Mouse (Mus musculus) kidney, embryonic 15.5 days (tissue): ENCODE measurements around the gene Suclg2. TPM values are rescaled to one million over a fixed set of nuclear protein-coding genes. Genes with fewer than 3 reads are reported as not detected.

Source experiments
- ATAC-seq: fragments of 200-750 bp; cut with Nextera tagmentation; replicated peaks from 2 replicates; pipeline ENCODE4 v1.8.0; 2017; ENCODE audit warnings: moderate TSS enrichment; ENCODE audit not compliant: low FRiP score
- H3K27ac ChIP-seq: fragments of 300-500 bp; sonication (generic); 2 replicates; pipeline ENCODE4 v1.5.1; 2015; ENCODE audit warnings: mild to moderate bottlenecking, inconsistent platforms
- H3K27me3 ChIP-seq: fragments of 300-500 bp; sonication (generic); 2 replicates; pipeline ENCODE4 v1.6.1; 2015; ENCODE audit warnings: inconsistent platforms
- H3K36me3 ChIP-seq: fragments of 300-500 bp; sonication (generic); 2 replicates; pipeline ENCODE4 v1.6.1; 2015; ENCODE audit warnings: inconsistent platforms
- H3K4me1 ChIP-seq: fragments of 300-500 bp; sonication (generic); 2 replicates; pipeline ENCODE4 v1.6.1; 2015; ENCODE audit warnings: inconsistent platforms
- H3K4me2 ChIP-seq: fragments of 300-500 bp; sonication (generic); 2 replicates; pipeline ENCODE4 v1.6.1; 2015; ENCODE audit warnings: moderate library complexity, mild to moderate bottlenecking, inconsistent platforms
- H3K4me3 ChIP-seq: fragments of 300-500 bp; sonication (generic); replicated peaks from 2 replicates; pipeline ENCODE4 v1.5.1; 2015; ENCODE audit warnings: mild to moderate bottlenecking, inconsistent platforms
- H3K9ac ChIP-seq: fragments of 300-500 bp; sonication (generic); 2 replicates; pipeline ENCODE4 v1.6.1; 2015; ENCODE audit warnings: mild to moderate bottlenecking, inconsistent platforms
- H3K9me3 ChIP-seq: fragments of 300-500 bp; sonication (generic); replicated peaks from 2 replicates; pipeline ENCODE4 v1.6.1; 2016; ENCODE audit warnings: inconsistent platforms
- WGBS: fragments of 180-500 bp; shearing (Covaris S2); methylation state at CpG from one replicate; pipeline ENCODE4 v1.1.7; 2015; ENCODE audit warnings: mixed read lengths; 5-methylcytosine and 5-hydroxymethylcytosine counted together
- polyA plus RNA-seq: library from polyadenylated mRNA; unstranded; fragments of >200 nt; fragmentation: Nextera tagmentation; extraction: Ambion mirVana; gene quantifications from 2 replicates; pipeline ENCODE4 v1.2.1, GENCODE M21; 2015

Gene Suclg2
- polyA plus RNA-seq, 1 experiment from 2014 or later, result 113 TPM

- no peaks in the 10 kb centered on the region for H3K27me3 ChIP-seq
- no peak overlapping the region for H3K4me3 ChIP-seq
- H3K9ac ChIP-seq, result no peak overlapping the region
- H3K36me3 ChIP-seq, result peaks cover 11% of the 10 kb centered on the region
- no peak overlapping the region for H3K4me2 ChIP-seq
- H3K27ac ChIP-seq, result no peak overlapping the region
- 85% methylated on average over 2 of the region's 2 CpGs for WGBS
- no peaks in the 10 kb centered on the region for H3K4me1 ChIP-seq
- no peak for ATAC-seq
- no peaks in the 10 kb centered on the region for H3K9me3 ChIP-seq
Observed at GRCm38 (mm10) chr6:95491043-95491442, 227.6 kb downstream of the Suclg2 start.

- 94% methylated on average over 6 of the region's 6 CpGs for WGBS
- no peak overlapping the region for H3K4me3 ChIP-seq
- 0 out of 2 replicates have a peak, but pooled peaks cover 3% of the 10 kb centered on the region for H3K4me1 ChIP-seq
- no peak overlapping the region for H3K9ac ChIP-seq
- no peak overlapping the region for H3K4me2 ChIP-seq
- peaks cover 9% of the 10 kb centered on the region; the same call in 1 of the 2 replicates for H3K36me3 ChIP-seq
- H3K27ac ChIP-seq, result no peak overlapping the region
- no peak for ATAC-seq
- H3K27me3 ChIP-seq, result no peaks in the 10 kb centered on the region
- no peaks in the 10 kb centered on the region for H3K9me3 ChIP-seq
Observed at GRCm38 (mm10) chr6:95485791-95486190, 232.8 kb downstream of the Suclg2 start.

- Histone ChIP-seq H3K27me3 (no peaks in the 10 kb centered on the region), H3K36me3 (peaks cover 15% of the 10 kb centered on the region; the same call in 1 of the 2 replicates), H3K4me1 (0 out of 2 replicates have a peak, but pooled peaks cover 3% of the 10 kb centered on the region), H3K4me3 (no peak overlapping the region), H3K9ac (no peak overlapping the region), H3K27ac (no peak overlapping the region), H3K4me2 (no peak overlapping the region), H3K9me3 (no peaks in the 10 kb centered on the region)
- WGBS, result 53% methylated on average over 7 of the region's 7 CpGs
- ATAC-seq, result peak; percentile 89
Observed at GRCm38 (mm10) chr6:95484183-95484818, 234.3 kb downstream of the Suclg2 start.

GRCm38 (mm10) chr6:95483686-95484085 lies 234.9 kb downstream of the Suclg2 start:
- 0 out of 2 replicates have a peak, but pooled peaks cover 3% of the 10 kb centered on the region for H3K4me1 ChIP-seq
- no peak overlapping the region for H3K27ac ChIP-seq
- ATAC-seq, result no peak
- no peak overlapping the region for H3K4me2 ChIP-seq
- WGBS, result 85% methylated on average over 4 of the region's 4 CpGs
- H3K9ac ChIP-seq, result no peak overlapping the region
- H3K36me3 ChIP-seq, result peaks cover 12% of the 10 kb centered on the region; the same call in 1 of the 2 replicates
- no peaks in the 10 kb centered on the region for H3K27me3 ChIP-seq
- no peak overlapping the region for H3K4me3 ChIP-seq
- H3K9me3 ChIP-seq, result no peaks in the 10 kb centered on the region

- Histone ChIP-seq H3K9me3 (no peaks in the 10 kb centered on the region), H3K9ac (no peak overlapping the region), H3K27ac (no peak overlapping the region), H3K27me3 (no peaks in the 10 kb centered on the region), H3K4me3 (no peak overlapping the region), H3K36me3 (peaks cover 11% of the 10 kb centered on the region; the same call in 1 of the 2 replicates), H3K4me2 (no peak overlapping the region), H3K4me1 (0 out of 2 replicates have a peak, but pooled peaks cover 3% of the 10 kb centered on the region)
- 87% methylated on average over 6 of the region's 6 CpGs for WGBS
- no peak for ATAC-seq
Observed at GRCm38 (mm10) chr6:95483127-95483526, 235.5 kb downstream of the Suclg2 start.

GRCm38 (mm10) chr6:95479801-95480200 lies 238.8 kb downstream of the Suclg2 start:
- no peaks in the 10 kb centered on the region for H3K9me3 ChIP-seq
- H3K27ac ChIP-seq, result no peak overlapping the region
- H3K27me3 ChIP-seq, result no peaks in the 10 kb centered on the region
- 0 out of 2 replicates have a peak, but pooled peaks cover 3% of the 10 kb centered on the region for H3K4me1 ChIP-seq
- no peak overlapping the region for H3K4me2 ChIP-seq
- WGBS, result 98% methylated on average over 6 of the region's 6 CpGs
- H3K4me3 ChIP-seq, result no peak overlapping the region
- no peak overlapping the region for H3K9ac ChIP-seq
- no peak for ATAC-seq
- peaks cover 17% of the 10 kb centered on the region; the same call in 1 of the 2 replicates for H3K36me3 ChIP-seq

- Histone ChIP-seq H3K4me1 (no peaks in the 10 kb centered on the region), H3K27ac (no peak overlapping the region), H3K36me3 (peaks cover 8% of the 10 kb centered on the region; the same call in 1 of the 2 replicates), H3K27me3 (no peaks in the 10 kb centered on the region), H3K4me2 (no peak overlapping the region), H3K9me3 (no peaks in the 10 kb centered on the region), H3K9ac (no peak overlapping the region), H3K4me3 (no peak overlapping the region)
- ATAC-seq, result no peak
- WGBS, result 64% methylated on average over 7 of the region's 7 CpGs
Observed at GRCm38 (mm10) chr6:95469521-95469920, 249.1 kb downstream of the Suclg2 start.

- WGBS, result 65% methylated on average over 4 of the region's 4 CpGs
- Histone ChIP-seq H3K4me2 (no peak overlapping the region), H3K27me3 (no peaks in the 10 kb centered on the region), H3K9ac (no peak overlapping the region), H3K4me1 (peaks cover 11% of the 10 kb centered on the region), H3K9me3 (no peaks in the 10 kb centered on the region), H3K4me3 (no peak overlapping the region), H3K36me3 (no peaks in the 10 kb centered on the region), H3K27ac (no peak overlapping the region)
- no peak for ATAC-seq
Observed at GRCm38 (mm10) chr6:95465322-95465721, 253.3 kb downstream of the Suclg2 start.

- 34% methylated on average over 3 of the region's 3 CpGs for WGBS
- Histone ChIP-seq H3K27ac (no peak overlapping the region), H3K9ac (no peak overlapping the region), H3K4me3 (no peak overlapping the region), H3K4me1 (peaks cover 13% of the 10 kb centered on the region), H3K36me3 (no peaks in the 10 kb centered on the region), H3K9me3 (no peaks in the 10 kb centered on the region), H3K4me2 (no peak overlapping the region), H3K27me3 (no peaks in the 10 kb centered on the region)
- no peak for ATAC-seq
Observed at GRCm38 (mm10) chr6:95459372-95459771, 259.2 kb downstream of the Suclg2 start.

- 91% methylated on average over 2 of the region's 2 CpGs for WGBS
- no peak overlapping the region for H3K9ac ChIP-seq
- ATAC-seq, result no peak
Observed at GRCm38 (mm10) chr6:95446151-95446550, 272.4 kb downstream of the Suclg2 start.

GRCm38 (mm10) chr6:95445036-95445435 lies 273.6 kb downstream of the Suclg2 start:
- no peak for ATAC-seq
- H3K27ac ChIP-seq, result no peak overlapping the region
- no peaks in the 10 kb centered on the region for H3K4me1 ChIP-seq
- WGBS, result 67% methylated on average over 4 of the region's 4 CpGs
- H3K36me3 ChIP-seq, result no peaks in the 10 kb centered on the region
- H3K9ac ChIP-seq, result no peak overlapping the region
- no peaks in the 10 kb centered on the region for H3K27me3 ChIP-seq
- H3K4me2 ChIP-seq, result no peak overlapping the region
- H3K9me3 ChIP-seq, result peaks cover 4% of the 10 kb centered on the region
- no peak overlapping the region for H3K4me3 ChIP-seq

More at GRCm38 (mm10) chr6:95446151-95446550, 272.4 kb downstream of the Suclg2 start:
- H3K4me1 ChIP-seq, result no peaks in the 10 kb centered on the region
- no peaks in the 10 kb centered on the region for H3K36me3 ChIP-seq
- H3K9me3 ChIP-seq, result no peaks in the 10 kb centered on the region
- H3K4me3 ChIP-seq, result no peak overlapping the region
- H3K4me2 ChIP-seq, result no peak overlapping the region
- no peaks in the 10 kb centered on the region for H3K27me3 ChIP-seq
- H3K27ac ChIP-seq, result no peak overlapping the region
